Mouse (Mus musculus) forebrain, embryonic 16.5 days (tissue): ENCODE data around the gene Abcf2. TPM values are rescaled to one million over a fixed set of nuclear protein-coding genes. Genes with fewer than 3 reads are reported as not detected.
"Not testable (repeated sequence)": the region's sequence is repeated elsewhere in the genome, so short reads cannot be mapped to it uniquely, and the experiment has no call there.

Source experiments
- ATAC-seq: fragments of 200-750 bp; cut with Nextera tagmentation; 2 replicates; pipeline ENCODE4 v1.8.0; 2017; ENCODE audit warnings: mild to moderate bottlenecking, moderate library complexity
- H3K27ac ChIP-seq: fragments of 300-500 bp; sonication (generic); 2 replicates; pipeline ENCODE4 v1.5.1; 2014; ENCODE audit warnings: low read length, control low read depth
- H3K27me3 ChIP-seq: fragments of 300-500 bp; sonication (generic); replicated peaks from 2 replicates; pipeline ENCODE4 v1.6.1; 2014; ENCODE audit warnings: low read length; ENCODE audit not compliant: control insufficient read depth, insufficient read depth
- H3K36me3 ChIP-seq: fragments of 300-500 bp; sonication (generic); 2 replicates; pipeline ENCODE4 v1.6.1; 2014; ENCODE audit not compliant: control insufficient read depth, insufficient read depth
- H3K4me1 ChIP-seq: fragments of 300-500 bp; sonication (generic); replicated peaks from 2 replicates; pipeline ENCODE4 v1.6.1; 2014; ENCODE audit warnings: low read length; ENCODE audit not compliant: control insufficient read depth, insufficient read depth
- H3K4me2 ChIP-seq: fragments of 300-500 bp; sonication (generic); 2 replicates; pipeline ENCODE4 v1.6.1; 2014; ENCODE audit warnings: mild to moderate bottlenecking, low read length, control low read depth
- H3K4me3 ChIP-seq: fragments of 300-500 bp; sonication (generic); replicated peaks from 2 replicates; pipeline ENCODE4 v1.5.1; 2014; ENCODE audit warnings: mild to moderate bottlenecking, low read length, control low read depth
- H3K9ac ChIP-seq: fragments of 300-500 bp; sonication (generic); replicated peaks from 2 replicates; pipeline ENCODE4 v1.6.1; 2014; ENCODE audit warnings: low read depth, low read length, control low read depth
- H3K9me3 ChIP-seq: fragments of 300-500 bp; sonication (generic); 2 replicates; pipeline ENCODE4 v1.6.1; 2016; ENCODE audit warnings: low read length; ENCODE audit not compliant: control insufficient read depth
- WGBS: fragments of 180-500 bp; shearing (Covaris S2); extraction: QIAGEN DNeasy Blood & Tissue Kit; methylation state at CpG from one replicate; pipeline ENCODE4 v1.1.7; 2014; 5-methylcytosine and 5-hydroxymethylcytosine counted together
- polyA plus RNA-seq: library from polyadenylated mRNA; unstranded; fragments of >200 nt; fragmentation: Nextera tagmentation; extraction: Ambion mirVana; gene quantifications from 2 replicates; pipeline ENCODE4 v1.2.1, GENCODE M21; 2015

Gene Abcf2
- polyA plus RNA-seq, 1 experiment from 2014 or later: 107 TPM

DNA sequence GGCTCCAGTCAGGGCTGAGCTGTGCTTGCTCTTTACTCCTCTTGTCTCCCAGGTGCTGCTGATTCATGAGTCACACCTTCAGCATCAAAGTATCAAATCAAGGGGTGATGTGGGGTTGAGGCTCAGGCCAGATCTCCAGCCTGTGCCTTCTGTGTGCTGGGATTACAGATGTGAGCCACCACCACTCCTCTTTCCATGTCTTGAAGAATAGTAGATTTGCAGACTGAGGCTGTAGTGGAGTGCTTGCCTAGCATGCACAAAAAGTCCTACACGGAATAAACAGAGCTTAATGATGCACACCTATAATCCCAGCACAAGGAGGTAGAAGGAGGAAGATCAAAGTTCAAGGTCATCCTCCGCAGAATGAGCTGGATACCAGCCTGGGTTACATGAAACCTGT, 20.6 kb downstream of the Abcf2 start, which contains the start of gene 4931409K22Rik:
TSS of gene 4931409K22Rik (minus strand) at position 101 of the 400 bp plus-strand sequence.
- H3K27me3 ChIP-seq: no peaks in the 10 kb centered on the region
- H3K4me1 ChIP-seq: no peaks in the 10 kb centered on the region
- no peaks in the 10 kb centered on the region for H3K9me3 ChIP-seq
- 71% methylated on average over 2 of the region's 2 CpGs for WGBS
- no peaks in the 10 kb centered on the region for H3K36me3 ChIP-seq
- no peak within 1 kb of the TSS for H3K4me3 ChIP-seq
- H3K27ac ChIP-seq: no peak within 1 kb of the TSS
- no peak within 1 kb of the TSS for H3K4me2 ChIP-seq
- ATAC-seq: no peak
- H3K9ac ChIP-seq: no peak within 1 kb of the TSS

DNA sequence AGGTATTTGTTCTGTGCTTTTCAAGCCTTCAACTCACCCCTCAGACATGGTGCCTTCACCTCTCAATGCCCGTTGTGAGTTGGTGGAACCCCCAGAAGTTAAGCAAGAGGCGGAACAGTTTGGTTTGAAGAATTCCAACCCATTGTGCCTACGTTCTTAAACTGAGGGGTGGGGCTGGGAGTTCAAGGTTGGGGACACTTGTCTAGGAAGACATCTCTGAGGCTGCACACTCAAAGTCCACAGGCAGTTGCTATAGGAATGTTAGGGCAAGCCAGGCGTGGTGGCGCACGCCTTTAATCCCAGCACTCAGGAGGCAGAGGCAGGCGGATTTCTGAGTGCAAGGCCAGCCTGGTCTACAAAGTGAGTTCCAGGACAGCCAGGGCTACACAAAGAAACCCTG, 21.9 kb downstream of the Abcf2 start:
- not testable (repeated sequence) for ATAC-seq, H3K27ac ChIP-seq, H3K36me3 ChIP-seq, H3K9ac ChIP-seq, H3K4me3 ChIP-seq, H3K4me2 ChIP-seq, H3K9me3 ChIP-seq, H3K27me3 ChIP-seq
- H3K4me1 ChIP-seq: peaks cover 13% of the 10 kb centered on the region
- 98% methylated on average over 7 of the region's 7 CpGs for WGBS

GRCm38 (mm10) chr5:24553621-24554244, 23.5 kb downstream of the Abcf2 start:
- Histone ChIP-seq H3K27ac (no peak overlapping the region), H3K9ac (no peak overlapping the region), H3K4me1 (peaks cover 14% of the 10 kb centered on the region), H3K36me3 (no peaks in the 10 kb centered on the region), H3K27me3 (no peaks in the 10 kb centered on the region), H3K4me2 (no peak overlapping the region), H3K9me3 (no peaks in the 10 kb centered on the region), H3K4me3 (no peak overlapping the region)
- ATAC-seq: no peak
- WGBS: 85% methylated on average over 5 of the region's 5 CpGs

GRCm38 (mm10) chr5:24551317-24551688, 26.0 kb downstream of the Abcf2 start:
- Histone ChIP-seq H3K4me1 (peaks cover 14% of the 10 kb centered on the region), H3K4me2 (peak overlapping the region; percentile 50), H3K9ac (peak overlapping the region; percentile 44), H3K27me3 (no peaks in the 10 kb centered on the region), H3K4me3 (peak overlapping the region; percentile 15), H3K9me3 (no peaks in the 10 kb centered on the region), H3K36me3 (no peaks in the 10 kb centered on the region), H3K27ac (peak overlapping the region; percentile 42)
- ATAC-seq: no peak; the same call in 1 of the 2 replicates
- WGBS: 48% methylated on average over 2 of the region's 2 CpGs

GRCm38 (mm10) chr5:24550598-24551316, 26.5 kb downstream of the Abcf2 start:
- WGBS: 13% methylated on average over 26 of the region's 26 CpGs
- Histone ChIP-seq H3K27ac (peak overlapping the region; percentile 66), H3K4me2 (peak overlapping the region; percentile 50), H3K4me3 (peak overlapping the region; percentile 15), H3K36me3 (no peaks in the 10 kb centered on the region), H3K27me3 (no peaks in the 10 kb centered on the region), H3K9me3 (no peaks in the 10 kb centered on the region), H3K4me1 (peaks cover 14% of the 10 kb centered on the region), H3K9ac (peak overlapping the region; percentile 44)
- ATAC-seq: peak; percentile 91

DNA sequence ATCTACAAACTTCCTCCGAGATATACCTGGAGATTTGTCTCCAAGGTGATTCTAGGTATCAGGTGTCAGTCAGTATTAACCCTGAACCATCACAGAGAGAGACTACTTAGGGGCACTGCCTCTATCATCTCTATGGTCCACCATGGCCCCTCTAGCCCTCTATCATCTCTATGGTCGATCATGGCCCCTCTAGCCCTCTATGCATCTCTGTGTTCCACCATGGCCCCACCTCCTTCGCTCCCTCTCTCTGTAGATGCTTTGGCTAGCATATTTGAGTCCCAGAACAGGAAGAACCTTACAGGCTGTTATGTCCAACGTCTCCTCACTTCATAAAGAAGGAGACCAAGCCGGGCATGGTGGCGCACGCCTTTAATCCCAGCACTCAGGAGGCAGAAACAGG, 34.6 kb downstream of the Abcf2 start:
- Histone ChIP-seq H3K4me2 (no peak overlapping the region), H3K9me3 (no peaks in the 10 kb centered on the region), H3K27ac (no peak overlapping the region), H3K4me1 (no peaks in the 10 kb centered on the region), H3K4me3 (no peak overlapping the region), H3K9ac (no peak overlapping the region), H3K36me3 (no peaks in the 10 kb centered on the region), H3K27me3 (no peaks in the 10 kb centered on the region)
- ATAC-seq: no peak
- WGBS: 85% methylated on average over 7 of the region's 7 CpGs

- Histone ChIP-seq H3K9ac (no peak overlapping the region), H3K4me1 (0 out of 2 replicates have a peak, but pooled peaks cover 2% of the 10 kb centered on the region), H3K4me2 (no peak overlapping the region), H3K27me3 (no peaks in the 10 kb centered on the region), H3K9me3 (no peaks in the 10 kb centered on the region), H3K36me3 (no peaks in the 10 kb centered on the region), H3K4me3 (no peak overlapping the region), H3K27ac (no peak overlapping the region)
- 47% methylated on average over 6 of the region's 6 CpGs for WGBS
- ATAC-seq: no peak
These were observed 36.1 kb downstream of the Abcf2 start for GRCm38 (mm10) chr5:24541144-24541569.

DNA sequence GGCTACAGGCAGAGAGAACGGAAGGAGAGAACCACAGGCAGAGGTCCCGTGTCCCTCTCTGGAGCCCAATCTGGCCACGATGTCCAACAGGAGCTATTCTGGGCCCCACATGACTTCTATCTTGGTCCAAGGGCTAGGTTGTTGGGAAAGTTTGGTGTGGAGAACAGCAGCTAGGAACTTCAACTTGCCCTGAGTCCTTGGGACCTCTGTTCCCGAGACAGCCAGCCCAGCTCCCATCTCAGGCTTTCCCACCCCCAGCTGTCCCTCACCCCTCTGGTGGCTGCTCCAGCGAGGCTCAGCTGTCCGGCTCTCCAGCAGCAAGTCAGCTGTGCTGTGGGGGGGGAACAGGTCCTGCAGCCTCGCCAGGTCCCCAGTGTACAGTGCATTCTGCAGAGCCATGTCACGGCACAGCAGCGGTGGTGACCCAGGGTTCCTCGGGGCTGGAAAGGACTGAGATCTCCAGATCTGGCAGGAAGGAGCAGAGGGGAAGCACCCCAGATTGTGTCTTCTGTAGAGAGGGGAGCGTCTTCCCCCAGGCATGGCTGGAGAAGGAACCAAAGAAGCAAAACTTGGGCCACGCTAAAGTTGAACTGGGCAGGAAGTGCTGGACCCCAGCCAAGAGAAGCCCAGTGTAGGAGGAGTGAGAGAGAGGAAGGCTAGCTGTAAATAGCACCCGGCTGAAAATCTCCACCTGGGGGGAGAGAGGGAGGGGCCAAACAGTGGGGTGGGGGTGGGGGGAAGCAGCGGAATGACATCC, 36.7 kb downstream of the Abcf2 start, which contains the start of gene Asb10:
TSS of gene Asb10 (minus strand) at position 592 of the 757 bp plus-strand sequence.
- 54% methylated on average over 14 of the region's 14 CpGs for WGBS
- H3K9me3 ChIP-seq: no peaks in the 10 kb centered on the region

More for the DNA sequence above, 36.7 kb downstream of the Abcf2 start, which contains the start of gene Asb10:
- Histone ChIP-seq H3K27me3 (no peaks in the 10 kb centered on the region), H3K9ac (no peak within 1 kb of the TSS), H3K4me2 (no peak within 1 kb of the TSS), H3K4me1 (0 out of 2 replicates have a peak, but pooled peaks cover 2% of the 10 kb centered on the region), H3K27ac (no peak within 1 kb of the TSS), H3K4me3 (no peak within 1 kb of the TSS), H3K36me3 (no peaks in the 10 kb centered on the region)
- ATAC-seq: no peak
